Mouse (Mus musculus) erythroblast, embryonic 14.5 days (primary cell): ENCODE measurements around the gene Tbc1d8. TPM values are rescaled to one million over a fixed set of nuclear protein-coding genes. Genes with fewer than 3 reads are reported as not detected.

Experiments used
- H3K27me3 ChIP-seq: 2 replicates; pipeline ENCODE4 v1.6.1; 2012; ENCODE audit warnings: inconsistent platforms; ENCODE audit not compliant: control insufficient read depth
- H3K36me3 ChIP-seq: 2 replicates; pipeline ENCODE4 v1.6.1; 2012; ENCODE audit warnings: mild to moderate bottlenecking, inconsistent platforms; ENCODE audit not compliant: control insufficient read depth
- H3K4me1 ChIP-seq: 2 replicates; pipeline ENCODE4 v1.6.1; 2012; ENCODE audit warnings: inconsistent platforms; ENCODE audit not compliant: control insufficient read depth
- H3K4me3 ChIP-seq: replicated peaks from 2 replicates; pipeline ENCODE3; 2012; ENCODE audit warnings: moderate library complexity, mild to moderate bottlenecking, inconsistent platforms
- H3K9me3 ChIP-seq: 2 replicates; pipeline ENCODE4 v1.6.1; 2012; ENCODE audit warnings: low read length, inconsistent platforms, mixed read lengths; ENCODE audit not compliant: control insufficient read depth
- GATA1 ChIP-seq: IDR thresholded peaks from 2 replicates; pipeline ENCODE4 v1.6.1; 2012; ENCODE audit warnings: low read length, inconsistent platforms, mixed read lengths
- TAL1 ChIP-seq: IDR thresholded peaks from 3 replicates; pipeline ENCODE4 v1.6.1; 2012; ENCODE audit warnings: low read length, inconsistent platforms, mixed read lengths
- polyA plus RNA-seq: library from polyadenylated mRNA; stranded (reverse); fragments of >175 nt; gene quantifications from 2 replicates; pipeline ENCODE4 v1.2.3, GENCODE M21; 2012

The Tbc1d8 gene
- 0.01 and 0.08 TPM in 2 replicates for polyA plus RNA-seq

DNA sequence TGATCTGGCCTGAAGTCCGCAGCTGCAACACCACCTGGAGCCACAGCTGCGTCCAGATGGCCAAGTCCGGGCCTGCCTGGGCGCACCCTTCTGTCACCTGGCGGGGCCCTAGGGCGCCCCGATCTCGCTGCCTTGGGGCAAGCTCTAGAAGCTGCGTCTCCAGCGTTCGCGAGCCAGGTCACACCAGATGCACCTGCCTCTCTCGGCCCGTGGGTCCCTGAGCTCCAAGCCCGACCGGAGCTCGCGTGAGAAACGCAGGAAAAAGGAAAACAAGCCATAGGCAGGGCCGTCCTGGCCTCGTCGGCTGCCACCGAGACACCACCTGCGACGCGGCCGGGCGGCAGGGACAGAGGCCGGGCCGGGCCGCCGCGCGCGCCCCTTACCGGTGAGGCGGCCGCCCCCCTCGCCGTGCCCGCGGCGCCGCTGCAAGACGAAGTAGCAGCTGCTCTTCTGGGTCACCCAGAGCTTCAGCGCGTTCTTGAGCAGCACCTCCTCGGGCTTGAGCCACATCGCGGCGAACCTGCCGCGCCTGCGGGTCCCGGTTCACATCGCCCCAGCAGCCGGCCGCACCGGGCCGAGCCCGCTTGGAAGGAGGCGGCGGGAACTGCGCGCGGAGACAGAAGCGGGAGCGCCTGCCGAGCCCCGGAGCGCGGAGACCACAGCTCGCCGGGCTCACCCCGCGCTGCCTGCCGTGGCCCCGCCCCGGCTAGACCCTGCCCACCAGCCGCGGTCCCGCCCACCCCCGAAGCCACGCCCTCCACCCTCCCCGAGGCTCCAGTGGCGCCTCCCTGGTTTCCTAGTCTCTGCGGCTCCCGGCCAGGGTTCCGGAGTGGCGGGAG lies at the start of gene Tbc1d8:
Tbc1d8 (minus strand) TSS at position 699 of the 839 bp plus-strand sequence.
- peak within 1 kb of the TSS; percentile 81 for H3K4me3 ChIP-seq
- TF ChIP-seq TAL1 (no peak), GATA1 (no peak)
- no peaks in the 10 kb centered on the region; the same call in 1 of the 2 replicates for H3K9me3 ChIP-seq
- peaks cover 4% of the 10 kb centered on the region for H3K27me3 ChIP-seq
- H3K4me1 ChIP-seq: peaks cover 40% of the 10 kb centered on the region
- H3K36me3 ChIP-seq: peaks cover 6% of the 10 kb centered on the region

- H3K4me1 ChIP-seq: peaks cover 12% of the 10 kb centered on the region
- no peaks in the 10 kb centered on the region; the same call in 1 of the 2 replicates for H3K27me3 ChIP-seq
- TF ChIP-seq GATA1: no peak
- no peak for TF ChIP-seq TAL1
- H3K36me3 ChIP-seq: no peaks in the 10 kb centered on the region
- no peaks in the 10 kb centered on the region for H3K9me3 ChIP-seq
- H3K4me3 ChIP-seq: no peak overlapping the region
Measured at GRCm38 (mm10) chr1:39528319-39528718, 49.8 kb upstream of the Tbc1d8 start.

- H3K36me3 ChIP-seq: no peaks in the 10 kb centered on the region
- H3K9me3 ChIP-seq: no peaks in the 10 kb centered on the region
- H3K4me3 ChIP-seq: no peak overlapping the region
- H3K27me3 ChIP-seq: no peaks in the 10 kb centered on the region
- no peak for TF ChIP-seq GATA1
- TF ChIP-seq TAL1: no peak
- H3K4me1 ChIP-seq: peaks cover 12% of the 10 kb centered on the region
Measured at GRCm38 (mm10) chr1:39527432-39527831, 48.9 kb upstream of the Tbc1d8 start.

GRCm38 (mm10) chr1:39526371-39527167 lies 48.0 kb upstream of the Tbc1d8 start:
- no peak for TF ChIP-seq TAL1
- no peak for TF ChIP-seq GATA1
- Histone ChIP-seq H3K4me3 (no peak overlapping the region), H3K9me3 (no peaks in the 10 kb centered on the region)

DNA sequence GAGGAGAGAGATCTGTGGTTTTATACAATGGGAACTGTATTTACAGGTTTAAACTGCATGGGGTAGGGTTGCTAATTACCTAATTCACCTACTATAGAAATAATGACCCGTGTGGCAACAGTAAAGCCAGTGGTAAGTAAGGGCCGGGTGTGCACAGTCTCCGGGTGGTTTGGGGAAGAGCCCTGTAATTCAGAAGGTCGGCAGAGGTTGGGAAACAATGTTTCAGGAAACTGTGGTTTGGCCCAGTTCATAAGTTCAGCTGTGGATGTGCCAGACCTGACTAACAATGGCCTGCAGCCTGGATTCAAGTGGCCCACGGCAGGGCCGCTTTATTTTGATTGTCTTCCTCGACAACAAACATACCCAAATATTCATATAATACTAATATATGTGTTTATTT lies 47.2 kb upstream of the Tbc1d8 start:
- no peak overlapping the region for H3K4me3 ChIP-seq
- H3K36me3 ChIP-seq: no peaks in the 10 kb centered on the region
- no peaks in the 10 kb centered on the region for H3K27me3 ChIP-seq
- H3K9me3 ChIP-seq: no peaks in the 10 kb centered on the region
- TF ChIP-seq TAL1 (no peak), GATA1 (no peak)
- H3K4me1 ChIP-seq: peaks cover 12% of the 10 kb centered on the region

More at GRCm38 (mm10) chr1:39526371-39527167, 48.0 kb upstream of the Tbc1d8 start:
- peaks cover 12% of the 10 kb centered on the region for H3K4me1 ChIP-seq
- H3K36me3 ChIP-seq: no peaks in the 10 kb centered on the region
- no peaks in the 10 kb centered on the region for H3K27me3 ChIP-seq

DNA sequence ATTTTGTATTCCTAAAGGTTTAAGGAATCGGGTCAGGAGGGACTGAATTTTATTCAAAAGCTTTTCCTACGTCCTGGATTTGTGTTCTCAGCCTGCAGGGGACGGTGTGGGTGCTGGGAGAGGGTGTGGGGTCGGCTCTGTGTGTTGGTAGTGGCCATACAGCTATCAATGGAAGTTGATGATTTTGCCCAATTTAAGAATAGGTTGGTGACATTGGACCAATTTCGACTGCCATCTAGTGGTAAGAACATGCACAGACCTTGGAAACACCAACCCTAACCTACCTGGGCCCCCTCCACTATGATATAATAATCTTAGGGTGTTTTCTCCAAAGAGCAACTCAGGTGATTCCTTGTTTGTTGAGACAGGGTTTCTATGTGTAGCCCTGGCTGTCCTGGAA lies 44.0 kb upstream of the Tbc1d8 start:
- Histone ChIP-seq H3K4me1 (peaks cover 4% of the 10 kb centered on the region; the same call in 1 of the 2 replicates), H3K36me3 (no peaks in the 10 kb centered on the region), H3K27me3 (no peaks in the 10 kb centered on the region), H3K4me3 (no peak overlapping the region), H3K9me3 (peaks cover 5% of the 10 kb centered on the region)
- TF ChIP-seq GATA1 (no peak), TAL1 (no peak)

- TF ChIP-seq TAL1 (no peak), GATA1 (no peak)
- H3K4me3 ChIP-seq: no peak overlapping the region
- H3K27me3 ChIP-seq: no peaks in the 10 kb centered on the region
- no peaks in the 10 kb centered on the region for H3K4me1 ChIP-seq
- no peaks in the 10 kb centered on the region for H3K36me3 ChIP-seq
- peaks cover 5% of the 10 kb centered on the region for H3K9me3 ChIP-seq
Measured at GRCm38 (mm10) chr1:39521326-39521725, 42.8 kb upstream of the Tbc1d8 start.

- H3K27me3 ChIP-seq: no peaks in the 10 kb centered on the region
- H3K4me3 ChIP-seq: no peak overlapping the region
- H3K9me3 ChIP-seq: peaks cover 5% of the 10 kb centered on the region
- TF ChIP-seq GATA1: no peak
- no peak for TF ChIP-seq TAL1
- H3K4me1 ChIP-seq: no peaks in the 10 kb centered on the region
- no peaks in the 10 kb centered on the region for H3K36me3 ChIP-seq
Measured at GRCm38 (mm10) chr1:39515303-39515991, 36.9 kb upstream of the Tbc1d8 start.
